Mouse (Mus musculus) bone marrow macrophage, adult 2 months (primary cell): Measurements from ENCODE around the gene Bbs10.

Experiments
- CTCF ChIP-seq: IDR thresholded peaks from 2 replicates; pipeline ENCODE4 v1.5.1; 2012; ENCODE audit warnings: low read depth, mild to moderate bottlenecking, low read length, moderate library complexity
- POLR2A ChIP-seq: IDR thresholded peaks from 2 replicates; pipeline ENCODE4 v1.6.1; 2012; ENCODE audit warnings: mild to moderate bottlenecking, low read depth, low read length, borderline replicate concordance

DNA sequence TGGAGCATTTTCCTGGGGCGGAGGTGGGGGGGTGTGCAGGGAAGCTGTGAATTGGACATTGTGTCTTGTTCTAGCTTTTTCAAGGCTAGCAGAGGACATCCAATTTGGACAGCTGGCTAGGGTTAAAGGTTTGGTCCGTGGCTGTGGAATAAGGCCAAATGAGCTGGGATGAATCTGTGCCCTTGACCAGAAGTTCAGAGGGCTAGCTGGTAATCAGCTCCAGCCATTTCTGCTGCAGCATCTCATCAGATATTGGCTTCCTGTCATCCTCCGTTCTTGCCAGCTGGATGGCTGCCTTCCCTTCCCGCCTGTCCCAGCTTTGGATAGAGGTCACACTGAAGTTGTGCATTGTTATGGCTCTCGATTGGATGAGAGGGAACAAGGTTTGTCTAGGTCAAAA is 30.8 kb downstream of the Bbs10 start:
- TF ChIP-seq CTCF (no peak), POLR2A (no peak)
